Mouse (Mus musculus) spleen, embryonic (tissue): ENCODE results near the gene Pard3b.

Source experiments
- CTCF ChIA-PET: fragments of 350-600 bp; sonication (Branson Sonifier 250); formaldehyde crosslinking; loops from one replicate; lab custom pipeline; 2022; lab: Charles Lee

The Pard3b gene

GRCm38 (mm10) chr1:62076171-62076570 is 437.5 kb downstream of the Pard3b start:
- CTCF ChIA-PET: no interaction called here

- CTCF ChIA-PET: no interaction called here
Measured at GRCm38 (mm10) chr1:62081129-62081528, 442.5 kb downstream of the Pard3b start.

GRCm38 (mm10) chr1:62085995-62086394 is 447.4 kb downstream of the Pard3b start:
- CTCF ChIA-PET: no interaction called here

GRCm38 (mm10) chr1:62087464-62087863 is 448.8 kb downstream of the Pard3b start:
- CTCF ChIA-PET: no interaction called here

- CTCF ChIA-PET: no interaction called here
Measured at GRCm38 (mm10) chr1:62094885-62095284, 456.3 kb downstream of the Pard3b start.

GRCm38 (mm10) chr1:62122426-62122825 is 483.8 kb downstream of the Pard3b start:
- CTCF ChIA-PET: no interaction called here

- CTCF ChIA-PET: no interaction called here
Measured at GRCm38 (mm10) chr1:62129186-62129585, 490.6 kb downstream of the Pard3b start.

- CTCF ChIA-PET: interaction anchor here (0.6 to 0.7 kb wide), 2 partner anchors 8 to 30 kb away, joined by 3 to 9 read pairs; no protein-coding TSS in a partner anchor
Measured at GRCm38 (mm10) chr1:62148134-62148533, 509.5 kb downstream of the Pard3b start.

GRCm38 (mm10) chr1:62148786-62149185 is 510.2 kb downstream of the Pard3b start:
- CTCF ChIA-PET: no interaction called here

- CTCF ChIA-PET: interaction anchor here (0.7 kb wide), 1 partner anchor 8 kb away, joined by 3 read pairs; no protein-coding TSS in a partner anchor
Measured at GRCm38 (mm10) chr1:62155970-62156369, 517.3 kb downstream of the Pard3b start.

GRCm38 (mm10) chr1:62159592-62159991 is 521.0 kb downstream of the Pard3b start:
- CTCF ChIA-PET: no interaction called here

- CTCF ChIA-PET: interaction anchor here (0.5 kb wide), 1 partner anchor 21 kb away, joined by 3 read pairs; no protein-coding TSS in a partner anchor
Measured at GRCm38 (mm10) chr1:62175013-62175640, 536.5 kb downstream of the Pard3b start.

- CTCF ChIA-PET: no interaction called here
Measured at GRCm38 (mm10) chr1:62181638-62182037, 543.0 kb downstream of the Pard3b start.

GRCm38 (mm10) chr1:62182634-62183033 is 544.0 kb downstream of the Pard3b start:
- CTCF ChIA-PET: no interaction called here

- CTCF ChIA-PET: no interaction called here
Measured at GRCm38 (mm10) chr1:62190786-62191185, 552.2 kb downstream of the Pard3b start.

GRCm38 (mm10) chr1:62197515-62197914 is 558.9 kb downstream of the Pard3b start:
- CTCF ChIA-PET: no interaction called here

- CTCF ChIA-PET: no interaction called here
Measured at GRCm38 (mm10) chr1:62200919-62201318, 562.3 kb downstream of the Pard3b start.

GRCm38 (mm10) chr1:62201686-62202257 is 563.1 kb downstream of the Pard3b start:
- CTCF ChIA-PET: no interaction called here

GRCm38 (mm10) chr1:62213285-62213684 is 574.7 kb downstream of the Pard3b start:
- CTCF ChIA-PET: no interaction called here

GRCm38 (mm10) chr1:62215842-62216241 is 577.2 kb downstream of the Pard3b start:
- CTCF ChIA-PET: no interaction called here

GRCm38 (mm10) chr1:62216568-62216967 is 577.9 kb downstream of the Pard3b start:
- CTCF ChIA-PET: no interaction called here

GRCm38 (mm10) chr1:62229129-62229528 is 590.5 kb downstream of the Pard3b start:
- CTCF ChIA-PET: no interaction called here

GRCm38 (mm10) chr1:62234039-62234438 is 595.4 kb downstream of the Pard3b start:
- CTCF ChIA-PET: no interaction called here
